Mouse (Mus musculus): ENCODE results near the gene Net1. TPM values are rescaled to one million over a fixed set of nuclear protein-coding genes. Genes with fewer than 3 reads are reported as not detected.
"Not testable (repeated sequence)": the region's sequence is repeated elsewhere in the genome, so short reads cannot be mapped to it uniquely, and the experiment has no call there.

Net1 gene
- polyA plus RNA-seq, 1 experiment: 64.6 TPM

DNA sequence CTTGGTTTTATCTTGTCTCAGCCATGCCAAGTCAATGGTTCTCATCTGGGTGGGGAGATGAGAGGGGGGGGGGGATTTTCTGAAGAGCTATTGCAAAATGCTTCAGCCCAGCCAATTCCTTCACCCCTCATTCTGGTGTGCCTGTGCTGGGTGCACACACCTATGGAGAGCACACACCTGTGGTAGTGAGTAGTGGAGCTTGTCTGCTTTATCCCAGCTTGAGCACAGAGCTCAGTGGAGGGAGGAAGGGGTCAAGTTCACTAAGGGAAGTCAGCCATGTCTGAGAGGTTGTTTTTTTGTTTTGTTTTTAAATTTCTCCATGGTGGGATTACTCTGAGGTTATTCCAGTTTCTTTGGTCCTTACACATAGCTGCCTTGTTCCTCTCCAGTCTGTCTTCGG is 61.8 kb downstream of the Net1 start:
- no peaks in the 10 kb centered on the region for H3K36me3 ChIP-seq (ENCODE audit: control insufficient read depth, insufficient read depth, low read length)
- no peaks in the 10 kb centered on the region for H3K4me1 ChIP-seq (ENCODE audit: control insufficient read depth, insufficient read depth, insufficient read length, low read length)
- no peaks in the 10 kb centered on the region for H3K27me3 ChIP-seq (ENCODE audit: control insufficient read depth, insufficient read depth, low read length)
- no peak overlapping the region for H3K4me3 ChIP-seq (ENCODE audit: low read depth, low read length)
- no peak for TF ChIP-seq POLR2A (IDR thresholded peaks at IDR 0.05; ENCODE audit: low read depth, low read length)
- TF ChIP-seq CTCF (IDR thresholded peaks at IDR 0.05; ENCODE audit: extremely low read depth, insufficient read length, insufficient replicate concordance, low read depth, low read length): no peak
- WGBS: 90% methylated on average over 1 of the region's 1 CpGs
- H3K27ac ChIP-seq (ENCODE audit: insufficient read depth, low read depth, low read length): no peak overlapping the region

DNA sequence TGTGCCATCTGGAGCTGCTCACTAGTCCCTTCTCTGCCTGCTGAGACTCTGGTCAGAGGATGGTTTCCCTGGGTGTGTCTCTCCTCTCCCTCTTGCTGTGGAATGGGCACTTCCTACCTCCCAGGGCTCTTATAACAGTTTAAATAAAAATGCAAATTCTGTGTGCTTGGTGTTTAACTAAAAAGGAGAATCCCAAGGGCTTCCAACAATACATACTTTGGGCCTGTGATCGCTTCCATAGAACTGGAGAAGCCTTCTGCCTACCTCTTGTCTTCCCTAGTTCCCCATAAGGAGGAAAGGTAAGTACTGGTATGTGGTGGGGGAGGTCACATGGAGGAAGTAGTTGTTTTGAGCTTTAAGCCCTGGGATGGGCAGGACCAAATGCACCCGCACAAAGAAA is 63.2 kb downstream of the Net1 start:
- Histone ChIP-seq H3K36me3 (ENCODE audit: control insufficient read depth, insufficient read depth, low read length) (no peaks in the 10 kb centered on the region), H3K27ac (ENCODE audit: insufficient read depth, low read depth, low read length) (no peak overlapping the region), H3K27me3 (ENCODE audit: control insufficient read depth, insufficient read depth, low read length) (no peaks in the 10 kb centered on the region), H3K4me3 (ENCODE audit: low read depth, low read length) (no peak overlapping the region), H3K4me1 (ENCODE audit: control insufficient read depth, insufficient read depth, insufficient read length, low read length) (no peaks in the 10 kb centered on the region)
- no peak for TF ChIP-seq CTCF (IDR thresholded peaks at IDR 0.05; ENCODE audit: extremely low read depth, insufficient read length, insufficient replicate concordance, low read depth, low read length)
- TF ChIP-seq POLR2A (IDR thresholded peaks at IDR 0.05; ENCODE audit: low read depth, low read length): no peak
- WGBS: 82% methylated on average over 2 of the region's 2 CpGs

- H3K4me1 ChIP-seq (ENCODE audit: control insufficient read depth, insufficient read depth, insufficient read length, low read length); H3K4me3 ChIP-seq (ENCODE audit: low read depth, low read length); H3K27me3 ChIP-seq (ENCODE audit: control insufficient read depth, insufficient read depth, low read length); H3K27ac ChIP-seq (ENCODE audit: insufficient read depth, low read depth, low read length); H3K36me3 ChIP-seq (ENCODE audit: control insufficient read depth, insufficient read depth, low read length): not testable (repeated sequence)
- 81% methylated on average over 3 of the region's 3 CpGs for WGBS
Measured at GRCm38 (mm10) chr13:3853648-3854333, 64.2 kb downstream of the Net1 start, which contains the start of gene Calm5. Gene Calm5 (plus strand): TSS chr13:3854173.

GRCm38 (mm10) chr13:3850330-3850729 is 67.7 kb downstream of the Net1 start:
- no peaks in the 10 kb centered on the region for H3K27me3 ChIP-seq (ENCODE audit: control insufficient read depth, insufficient read depth, low read length)
- no peaks in the 10 kb centered on the region for H3K4me1 ChIP-seq (ENCODE audit: control insufficient read depth, insufficient read depth, insufficient read length, low read length)
- TF ChIP-seq POLR2A (IDR thresholded peaks at IDR 0.05; ENCODE audit: low read depth, low read length) (no peak), CTCF (IDR thresholded peaks at IDR 0.05; ENCODE audit: extremely low read depth, insufficient read length, insufficient replicate concordance, low read depth, low read length) (no peak)
- WGBS: 91% methylated on average over 1 of the region's 1 CpGs
- no peak overlapping the region for H3K27ac ChIP-seq (ENCODE audit: insufficient read depth, low read depth, low read length)
- H3K4me3 ChIP-seq (ENCODE audit: low read depth, low read length): no peak overlapping the region
- H3K36me3 ChIP-seq (ENCODE audit: control insufficient read depth, insufficient read depth, low read length): no peaks in the 10 kb centered on the region

DNA sequence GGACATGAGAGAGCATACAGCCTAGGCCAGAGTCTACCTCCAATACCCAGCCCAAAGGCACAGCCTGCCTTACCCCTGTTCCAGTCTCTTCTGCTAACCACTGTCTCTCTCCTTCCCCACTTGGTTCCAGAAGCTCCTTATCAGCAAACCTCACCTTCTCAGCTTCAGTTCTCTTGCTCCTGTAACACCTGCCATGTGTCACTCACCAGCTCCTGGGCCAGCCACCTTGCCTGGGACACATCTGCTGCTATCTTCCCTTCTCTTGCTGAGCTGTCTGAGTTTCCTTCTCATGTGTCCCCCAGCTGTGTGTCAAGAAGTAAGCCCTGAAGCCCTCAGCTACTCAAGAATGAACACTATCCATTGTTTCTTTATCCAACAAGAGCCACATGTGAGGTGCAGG is 77.4 kb downstream of the Net1 start:
- H3K36me3 ChIP-seq (ENCODE audit: control insufficient read depth, insufficient read depth, low read length); H3K27me3 ChIP-seq (ENCODE audit: control insufficient read depth, insufficient read depth, low read length); H3K27ac ChIP-seq (ENCODE audit: insufficient read depth, low read depth, low read length); H3K4me3 ChIP-seq (ENCODE audit: low read depth, low read length); H3K4me1 ChIP-seq (ENCODE audit: control insufficient read depth, insufficient read depth, insufficient read length, low read length): not testable (repeated sequence)

GRCm38 (mm10) chr13:3837312-3837807 is 80.7 kb downstream of the Net1 start, which contains the start of gene Calm4:
Gene Calm4 (plus strand): TSS chr13:3837757.
- H3K4me1 ChIP-seq (ENCODE audit: control insufficient read depth, insufficient read depth, insufficient read length, low read length); H3K36me3 ChIP-seq (ENCODE audit: control insufficient read depth, insufficient read depth, low read length); H3K27ac ChIP-seq (ENCODE audit: insufficient read depth, low read depth, low read length); H3K4me3 ChIP-seq (ENCODE audit: low read depth, low read length); H3K27me3 ChIP-seq (ENCODE audit: control insufficient read depth, insufficient read depth, low read length): not testable (repeated sequence)

DNA sequence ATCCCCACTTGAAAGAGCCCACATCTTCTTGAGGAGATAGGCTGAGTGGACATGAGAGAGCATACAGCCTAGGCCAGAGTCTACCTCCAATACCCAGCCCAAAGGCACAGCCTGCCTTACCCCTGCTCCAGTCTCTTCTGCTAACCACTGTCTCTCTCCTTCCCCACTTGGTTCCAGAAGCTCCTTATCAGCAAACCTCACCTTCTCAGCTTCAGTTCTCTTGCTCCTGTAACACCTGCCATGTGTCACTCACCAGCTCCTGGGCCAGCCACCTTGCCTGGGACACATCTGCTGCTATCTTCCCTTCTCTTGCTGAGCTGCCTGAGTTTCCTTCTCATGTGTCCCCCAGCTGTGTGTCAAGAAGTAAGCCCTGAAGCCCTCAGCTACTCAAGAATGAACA is 84.4 kb downstream of the Net1 start:
- H3K27me3 ChIP-seq (ENCODE audit: control insufficient read depth, insufficient read depth, low read length); H3K27ac ChIP-seq (ENCODE audit: insufficient read depth, low read depth, low read length); H3K36me3 ChIP-seq (ENCODE audit: control insufficient read depth, insufficient read depth, low read length); H3K4me1 ChIP-seq (ENCODE audit: control insufficient read depth, insufficient read depth, insufficient read length, low read length); H3K4me3 ChIP-seq (ENCODE audit: low read depth, low read length): not testable (repeated sequence)

GRCm38 (mm10) chr13:3832450-3832849 is 85.6 kb downstream of the Net1 start:
- WGBS: 7% methylated on average over 2 of the region's 2 CpGs
- TF ChIP-seq POLR2A (IDR thresholded peaks at IDR 0.05; ENCODE audit: low read depth, low read length): no peak
- TF ChIP-seq CTCF (IDR thresholded peaks at IDR 0.05; ENCODE audit: extremely low read depth, insufficient read length, insufficient replicate concordance, low read depth, low read length): no peak
- H3K4me3 ChIP-seq (ENCODE audit: low read depth, low read length): no peak overlapping the region
- H3K27me3 ChIP-seq (ENCODE audit: control insufficient read depth, insufficient read depth, low read length): no peaks in the 10 kb centered on the region
- H3K4me1 ChIP-seq (ENCODE audit: control insufficient read depth, insufficient read depth, insufficient read length, low read length): no peaks in the 10 kb centered on the region
- no peaks in the 10 kb centered on the region for H3K36me3 ChIP-seq (ENCODE audit: control insufficient read depth, insufficient read depth, low read length)
- no peak overlapping the region for H3K27ac ChIP-seq (ENCODE audit: insufficient read depth, low read depth, low read length)

Other genes with a start within 250 kb of the Net1 start
- gene Calml3, start 113.9 kb downstream of the Net1 start, polyA plus RNA-seq (2012; rRNA removed): not detected in 2 replicates
- gene Calm4, start 80.5 kb downstream of the Net1 start, polyA plus RNA-seq (2012; rRNA removed): not detected in 2 replicates
- gene Calm5, start 64.0 kb downstream of the Net1 start, polyA plus RNA-seq (2012; rRNA removed): not detected in 2 replicates
- 18.3 and 52.6 TPM in 2 replicates for gene Tubal3, start 54 bp upstream of the Net1 start, polyA plus RNA-seq (2012; rRNA removed)
- 1.2 and 1.3 TPM in 2 replicates for gene Ucn3, start 27.1 kb upstream of the Net1 start, polyA plus RNA-seq (2012; rRNA removed)
- gene Akr1c14, start 130.8 kb upstream of the Net1 start, polyA plus RNA-seq (2012; rRNA removed): 0.44 and 1.1 TPM in 2 replicates
- gene Akr1c18, start 232.4 kb upstream of the Net1 start, polyA plus RNA-seq (2012; rRNA removed): not detected in 2 replicates

Measured in small intestine, adult 2 months (tissue).